Mouse (Mus musculus) regulatory T cell (primary cell): Measurements from ENCODE around the gene Serpina3c.
"Not testable (repeated sequence)": the region's sequence is repeated elsewhere in the genome, so short reads cannot be mapped to it uniquely, and the experiment has no call there.

Experiments
- in situ Hi-C: fragments of 300-600 bp; cut with MboI, MseI; formaldehyde crosslinking; loops from one replicate; pipeline ENCODE4 v1.15.1; 2025; ENCODE audit warnings: high pct_unique_total_duplicates

Serpina3c gene

DNA sequence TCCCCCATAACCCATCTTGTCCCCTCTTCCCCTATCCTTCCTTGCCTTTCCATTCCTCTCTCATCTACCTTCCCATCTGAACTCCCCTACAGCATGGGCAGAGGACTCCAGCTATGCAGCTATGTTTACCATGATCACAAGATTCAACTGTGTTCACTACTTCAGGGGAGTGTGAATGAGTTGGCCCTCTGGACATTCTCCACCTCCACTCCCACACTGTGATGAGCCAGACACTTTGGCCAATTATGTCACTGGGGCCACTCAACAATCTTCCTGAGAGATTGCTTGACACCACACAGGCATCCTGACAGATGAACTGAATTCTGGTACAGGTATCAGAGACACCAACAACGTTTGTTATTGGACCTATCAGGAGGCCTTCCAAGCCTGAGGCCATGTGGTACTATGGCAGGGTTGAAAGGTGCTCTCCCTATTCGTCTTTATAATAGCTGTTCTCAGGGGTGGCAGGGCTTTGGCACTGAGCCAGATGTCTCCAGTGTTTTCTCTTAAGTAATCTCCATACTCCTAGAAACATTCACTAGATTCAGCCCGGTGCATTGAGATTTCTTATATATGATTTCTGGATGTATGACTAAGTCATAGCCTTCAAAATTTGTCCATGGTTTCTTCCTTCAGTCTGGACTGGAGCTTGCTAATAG is 38.6 kb downstream of the Serpina3c start:
- in situ Hi-C loops: no loop called here

DNA sequence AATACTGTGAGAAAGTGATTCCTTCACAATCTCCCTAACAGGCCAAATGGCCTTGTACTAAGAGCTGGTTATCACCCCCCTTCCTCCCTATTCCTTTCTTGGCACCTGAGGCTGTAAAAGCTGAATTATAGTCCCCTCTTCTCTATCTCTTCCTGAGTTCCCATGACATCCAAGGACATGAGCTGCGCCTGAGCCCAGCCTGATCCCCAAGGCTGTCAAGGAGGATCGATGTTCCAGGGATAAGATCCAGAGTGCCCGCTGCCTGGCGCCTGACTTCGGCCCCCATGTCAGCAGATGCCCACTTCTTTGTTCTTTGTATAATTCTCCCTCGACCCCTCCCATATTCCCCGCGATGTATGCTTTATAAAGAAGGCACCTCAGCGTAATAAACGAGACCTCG is 41.3 kb downstream of the Serpina3c start, which contains the start of gene Serpina3a:
TSS of gene Serpina3a (plus strand) at position 392 of the 400 bp plus-strand sequence.
- in situ Hi-C loops: not testable (repeated sequence)

DNA sequence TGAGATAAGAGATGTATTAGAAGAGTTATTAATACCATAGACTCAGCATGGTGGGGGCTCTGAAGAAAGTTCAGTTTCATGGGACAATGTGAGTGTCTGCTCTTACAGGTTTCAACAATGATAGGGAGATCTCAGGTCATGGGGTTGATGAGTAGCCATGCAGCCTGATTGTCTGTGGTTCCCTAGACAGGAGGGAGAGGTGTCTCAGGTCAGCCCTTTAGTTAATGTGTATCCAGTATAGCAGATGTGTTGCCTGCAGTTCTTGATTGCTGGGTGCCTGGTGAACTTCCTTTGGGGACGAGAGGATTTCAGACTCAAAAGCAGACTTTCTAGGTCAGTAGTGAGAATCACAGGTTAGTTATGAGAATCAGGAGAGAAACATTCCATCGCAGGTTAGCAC is 45.2 kb downstream of the Serpina3c start:
- in situ Hi-C loops: no loop called here

GRCm38 (mm10) chr12:104106919-104107318 is 46.8 kb downstream of the Serpina3c start:
- in situ Hi-C loops: no loop called here

DNA sequence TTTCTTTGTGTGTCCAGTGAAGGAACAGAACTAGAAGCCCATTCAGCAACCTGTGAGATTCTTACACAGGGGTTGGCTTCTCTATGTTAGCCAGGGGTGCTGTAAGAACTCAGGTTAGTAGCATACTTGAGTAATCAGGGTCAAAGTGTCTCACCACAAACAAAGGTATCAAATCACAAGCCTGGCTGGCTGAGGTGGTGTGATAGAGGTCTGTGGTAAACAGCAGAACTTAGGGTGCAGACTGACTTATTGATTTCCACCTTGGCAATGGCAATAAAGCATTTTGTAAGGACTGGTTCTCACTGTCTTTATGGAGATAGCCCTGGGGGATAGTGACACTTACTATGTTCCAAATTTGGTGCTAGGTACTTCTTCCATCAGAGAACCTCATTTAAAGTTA is 47.8 kb downstream of the Serpina3c start:
- in situ Hi-C loops: no loop called here

GRCm38 (mm10) chr12:104100768-104101167 is 52.9 kb downstream of the Serpina3c start, which contains the start of gene Serpina5:
Gene Serpina5, plus strand, starts transcription at chr12:104101113.
- in situ Hi-C loops: no loop called here
